Mouse (Mus musculus): ENCODE measurements around the gene Cdkn2aipnl. TPM values are rescaled to one million over a fixed set of nuclear protein-coding genes. Genes with fewer than 3 reads are reported as not detected.
A peak's percentile ranks its signal among the peaks of the same experiment; 100 is the strongest.

Gene Cdkn2aipnl
- total RNA-seq, 2 experiments from 2014 or later: 33.1 to 34.3 TPM

- no peak for DNase-seq (ENCODE audit: low spot score in 2 of 2)
Observed at GRCm38 (mm10) chr11:51945548-51945947, 21.9 kb upstream of the Cdkn2aipnl start.

GRCm38 (mm10) chr11:51946144-51946543 lies 21.3 kb upstream of the Cdkn2aipnl start:
- no peak for DNase-seq (ENCODE audit: low spot score in 2 of 2)

- DNase-seq (ENCODE audit: low spot score in 2 of 2): no peak
Observed at GRCm38 (mm10) chr11:51949155-51949840, 18.2 kb upstream of the Cdkn2aipnl start.

GRCm38 (mm10) chr11:51949919-51950318 lies 17.5 kb upstream of the Cdkn2aipnl start:
- DNase-seq (ENCODE audit: low spot score in 2 of 2): no peak

GRCm38 (mm10) chr11:51951861-51952420 lies 15.5 kb upstream of the Cdkn2aipnl start:
- no peak for DNase-seq (ENCODE audit: low spot score in 2 of 2)

GRCm38 (mm10) chr11:51956112-51956511 lies 11.3 kb upstream of the Cdkn2aipnl start:
- no peak for DNase-seq (ENCODE audit: low spot score in 2 of 2)

- no peak for DNase-seq (ENCODE audit: low spot score in 2 of 2)
Observed at GRCm38 (mm10) chr11:51957760-51958159, 9.7 kb upstream of the Cdkn2aipnl start.

GRCm38 (mm10) chr11:51959511-51959910 lies 8.0 kb upstream of the Cdkn2aipnl start:
- DNase-seq (ENCODE audit: low spot score in 2 of 2): no peak

GRCm38 (mm10) chr11:51960061-51960460 lies 7.4 kb upstream of the Cdkn2aipnl start:
- DNase-seq (ENCODE audit: low spot score in 2 of 2): no peak

GRCm38 (mm10) chr11:51960967-51961471 lies 6.4 kb upstream of the Cdkn2aipnl start:
- DNase-seq (ENCODE audit: low spot score in 2 of 2): no peak

GRCm38 (mm10) chr11:51961761-51962160 lies 5.7 kb upstream of the Cdkn2aipnl start:
- DNase-seq (ENCODE audit: low spot score in 2 of 2): no peak

GRCm38 (mm10) chr11:51962277-51962676 lies 5.2 kb upstream of the Cdkn2aipnl start:
- no peak for DNase-seq (ENCODE audit: low spot score in 2 of 2)

- DNase-seq (ENCODE audit: low spot score in 2 of 2): no peak
Observed at GRCm38 (mm10) chr11:51966651-51967050, 810 bp upstream of the Cdkn2aipnl start.

- DNase-seq (ENCODE audit: low spot score in 2 of 2): no peak
Observed at GRCm38 (mm10) chr11:51968896-51969295, 1.4 kb downstream of the Cdkn2aipnl start.

GRCm38 (mm10) chr11:51969511-51969910 lies 2.0 kb downstream of the Cdkn2aipnl start:
- no peak for DNase-seq (ENCODE audit: low spot score in 2 of 2)

GRCm38 (mm10) chr11:51971644-51972043 lies 4.2 kb downstream of the Cdkn2aipnl start:
- DNase-seq (ENCODE audit: low spot score in 2 of 2): no peak

- DNase-seq (ENCODE audit: low spot score in 2 of 2): peak; percentile 26 to 54
Observed at GRCm38 (mm10) chr11:51999611-52000289, 32.3 kb downstream of the Cdkn2aipnl start.

- DNase-seq (ENCODE audit: low spot score in 2 of 2): peak; percentile 84 to 85
Observed at GRCm38 (mm10) chr11:52000290-52000962, 33.0 kb downstream of the Cdkn2aipnl start, which contains the start of gene Ube2b. TSS of gene Ube2b (minus strand) at chr11:52000762.

GRCm38 (mm10) chr11:52001341-52001740 lies 33.9 kb downstream of the Cdkn2aipnl start:
- no peak for DNase-seq (ENCODE audit: low spot score in 2 of 2)

- DNase-seq (ENCODE audit: low spot score in 2 of 2): no peak
Observed at GRCm38 (mm10) chr11:52001861-52002260, 34.4 kb downstream of the Cdkn2aipnl start.

- DNase-seq (ENCODE audit: low spot score in 2 of 2): no peak
Observed at GRCm38 (mm10) chr11:52002842-52003504, 35.5 kb downstream of the Cdkn2aipnl start.
